Mouse (Mus musculus): Measurements from ENCODE around the gene Mutyh.
"Not testable (repeated sequence)": the region's sequence is repeated elsewhere in the genome, so short reads cannot be mapped to it uniquely, and the experiment has no call there.

Mutyh gene

GRCm38 (mm10) chr4:116819968-116820901 is 12.7 kb downstream of the Mutyh start:
- DNase-seq (ENCODE audit: extremely low spot score, low read depth, low spot score): no peak

- DNase-seq (ENCODE audit: extremely low spot score, low read depth, low spot score): no peak
Measured at GRCm38 (mm10) chr4:116820902-116821693, 13.6 kb downstream of the Mutyh start.

- no peak for DNase-seq (ENCODE audit: extremely low spot score, low read depth, low spot score)
Measured at GRCm38 (mm10) chr4:116821694-116822016, 14.1 kb downstream of the Mutyh start, which contains the start of gene Hpdl. Hpdl (minus strand) TSS chr4:116821707.

- DNase-seq (ENCODE audit: extremely low spot score, low read depth, low spot score): no peak
Measured at GRCm38 (mm10) chr4:116824541-116825004, 17.1 kb downstream of the Mutyh start.

- DNase-seq (ENCODE audit: extremely low spot score, low read depth, low spot score): peak; percentile 89
Measured at GRCm38 (mm10) chr4:116827819-116828218, 20.3 kb downstream of the Mutyh start.

GRCm38 (mm10) chr4:116829364-116830069 is 22.0 kb downstream of the Mutyh start:
- no peak for DNase-seq (ENCODE audit: extremely low spot score, low read depth, low spot score)

- DNase-seq (ENCODE audit: extremely low spot score, low read depth, low spot score): no peak
Measured at GRCm38 (mm10) chr4:116830070-116830368, 22.5 kb downstream of the Mutyh start.

- no peak for DNase-seq (ENCODE audit: extremely low spot score, low read depth, low spot score)
Measured at GRCm38 (mm10) chr4:116838999-116839398, 31.5 kb downstream of the Mutyh start.

- DNase-seq (ENCODE audit: extremely low spot score, low read depth, low spot score): not testable (repeated sequence)
Measured at GRCm38 (mm10) chr4:116840096-116840495, 32.6 kb downstream of the Mutyh start.

- no peak for DNase-seq (ENCODE audit: extremely low spot score, low read depth, low spot score)
Measured at GRCm38 (mm10) chr4:116840841-116841240, 33.3 kb downstream of the Mutyh start.

- DNase-seq (ENCODE audit: extremely low spot score, low read depth, low spot score): no peak
Measured at GRCm38 (mm10) chr4:116844324-116844723, 36.8 kb downstream of the Mutyh start.

GRCm38 (mm10) chr4:116849901-116850300 is 42.4 kb downstream of the Mutyh start:
- DNase-seq (ENCODE audit: extremely low spot score, low read depth, low spot score): no peak

- DNase-seq (ENCODE audit: extremely low spot score, low read depth, low spot score): no peak
Measured at GRCm38 (mm10) chr4:116854286-116854685, 46.8 kb downstream of the Mutyh start.

- no peak for DNase-seq (ENCODE audit: extremely low spot score, low read depth, low spot score)
Measured at GRCm38 (mm10) chr4:116857203-116857602, 49.7 kb downstream of the Mutyh start.

- no peak for DNase-seq (ENCODE audit: extremely low spot score, low read depth, low spot score)
Measured at GRCm38 (mm10) chr4:116859711-116860110, 52.2 kb downstream of the Mutyh start.

- no peak for DNase-seq (ENCODE audit: extremely low spot score, low read depth, low spot score)
Measured at GRCm38 (mm10) chr4:116862023-116862422, 54.5 kb downstream of the Mutyh start.
